22 mouse cellular contexts compared by ENCODE assay signal in the genomic region with DNA sequence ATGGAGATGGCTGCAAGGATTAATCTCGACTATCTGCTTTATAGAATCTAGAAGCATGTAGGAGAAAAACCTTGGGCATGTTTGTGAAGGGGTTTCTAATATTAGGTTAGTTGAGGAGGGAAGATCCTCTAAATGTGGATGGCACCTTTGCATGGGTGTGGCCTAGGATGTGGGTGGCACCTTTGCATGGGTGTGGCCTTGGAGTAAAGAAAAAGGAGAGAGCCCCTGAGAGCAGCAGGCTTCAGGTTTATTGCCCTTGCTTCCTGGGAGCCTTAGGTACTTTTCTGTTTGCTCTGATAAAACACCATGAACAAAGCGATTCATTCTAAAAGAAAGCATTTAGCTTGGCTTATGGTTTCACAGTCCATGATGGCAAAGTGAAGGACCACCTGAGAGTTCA.
"Had no signal": no experiment of that assay in that cellular context is flagged by ENCODE, and none has a peak within 500 bp of the region (broad histone marks: within the 10 kb centered on the region; RNA-seq: fewer than 3 reads in every experiment).

No protein-coding gene starts in this region.

- H3K9me3 ChIP-seq: liver, embryonic 15.5 days; lung, embryonic 15.5 days; midbrain, embryonic 10.5 days; midbrain, embryonic 12.5 days; neural tube, embryonic 13.5 days; neural tube, embryonic 15.5 days; stomach, embryonic 15.5 days had no signal

- ATAC-seq: liver, postnatal 0 days; lung, postnatal 0 days; midbrain, embryonic 16.5 days had no signal

- H3K27ac ChIP-seq: liver, embryonic 15.5 days; lung, embryonic 15.5 days; midbrain, embryonic 10.5 days; midbrain, embryonic 12.5 days; neural tube, embryonic 13.5 days; neural tube, embryonic 15.5 days; stomach, embryonic 15.5 days; stomach, postnatal 0 days had no signal

- DNase-seq: liver, postnatal 0 days; lung, adult 2 months; lung, postnatal 4 days; midbrain, embryonic 14.5 days; retina, postnatal 1 day; right cerebral cortex, adult 18-20 months; right cerebral cortex, postnatal 25 days; right cerebral cortex, postnatal 4 days; thymus, adult 2 months; thymus, postnatal 25 days; thymus, postnatal 4 days had no signal

- H3K4me3 ChIP-seq: liver, embryonic 15.5 days; lung, embryonic 15.5 days; midbrain, embryonic 10.5 days; midbrain, embryonic 12.5 days; myocyte; neural tube, embryonic 13.5 days; neural tube, embryonic 15.5 days; stomach, embryonic 15.5 days had no signal

- H3K9ac ChIP-seq: liver, embryonic 15.5 days; liver, postnatal 0 days; lung, embryonic 15.5 days; midbrain, embryonic 12.5 days; neural tube, embryonic 13.5 days; neural tube, embryonic 15.5 days; stomach, embryonic 15.5 days had no signal

- H3K36me3 ChIP-seq: lung, embryonic 15.5 days; midbrain, embryonic 10.5 days; midbrain, embryonic 12.5 days; neural tube, embryonic 13.5 days; neural tube, embryonic 15.5 days; stomach, embryonic 15.5 days had no signal

- H3K27me3 ChIP-seq: liver, embryonic 15.5 days; lung, embryonic 15.5 days; midbrain, embryonic 12.5 days; neural tube, embryonic 13.5 days; neural tube, embryonic 15.5 days; stomach, embryonic 15.5 days had no signal

- H3K4me1 ChIP-seq: lung, embryonic 15.5 days; midbrain, embryonic 10.5 days; midbrain, embryonic 12.5 days; neural tube, embryonic 13.5 days had no signal

- H3K4me2 ChIP-seq: liver, embryonic 15.5 days; lung, embryonic 15.5 days; midbrain, embryonic 12.5 days; neural tube, embryonic 13.5 days; neural tube, embryonic 15.5 days; stomach, embryonic 15.5 days had no signal
